Mouse (Mus musculus): ENCODE data around the gene Abi3bp. TPM values are rescaled to one million over a fixed set of nuclear protein-coding genes. Genes with fewer than 3 reads are reported as not detected.

Abi3bp gene
- polyA plus RNA-seq (2015; fragmentation: Nextera tagmentation; extraction: Ambion mirVana) = 1.2 and 1.3 TPM in 2 replicates

GRCm38 (mm10) chr16:56477677-56478574, at the start of gene Abi3bp:
TSS of gene Abi3bp (plus strand) at chr16:56477878.
- WGBS = 61% methylated on average over 11 of the region's 11 CpGs
- 0 out of 2 replicates have a peak within 1 kb of the TSS, but pooled peaks have one; percentile 7 for H3K4me3 ChIP-seq
- no peaks in the 10 kb centered on the region for H3K36me3 ChIP-seq
- H3K4me1 ChIP-seq (replicated peaks) = 0 out of 2 replicates have a peak, but pooled peaks cover 5% of the 10 kb centered on the region
- no peak within 1 kb of the TSS for H3K27ac ChIP-seq (replicated peaks)
- no peaks in the 10 kb centered on the region for H3K9me3 ChIP-seq
- no peaks in the 10 kb centered on the region for H3K27me3 ChIP-seq
- no peak for ATAC-seq (ENCODE audit: low read depth)
- no peak within 1 kb of the TSS for H3K9ac ChIP-seq
- H3K4me2 ChIP-seq = peak within 1 kb of the TSS; percentile 28

GRCm38 (mm10) chr16:56435293-56436185, 42.1 kb upstream of the Abi3bp start:
- Histone ChIP-seq H3K36me3 (no peaks in the 10 kb centered on the region), H3K27ac (replicated peaks) (no peak overlapping the region), H3K27me3 (no peaks in the 10 kb centered on the region), H3K9me3 (no peaks in the 10 kb centered on the region), H3K4me1 (replicated peaks) (no peaks in the 10 kb centered on the region), H3K9ac (no peak overlapping the region), H3K4me2 (no peak overlapping the region), H3K4me3 (no peak overlapping the region)
- no peak for ATAC-seq (ENCODE audit: low read depth)
- WGBS = 84% methylated on average over 4 of the region's 4 CpGs

DNA sequence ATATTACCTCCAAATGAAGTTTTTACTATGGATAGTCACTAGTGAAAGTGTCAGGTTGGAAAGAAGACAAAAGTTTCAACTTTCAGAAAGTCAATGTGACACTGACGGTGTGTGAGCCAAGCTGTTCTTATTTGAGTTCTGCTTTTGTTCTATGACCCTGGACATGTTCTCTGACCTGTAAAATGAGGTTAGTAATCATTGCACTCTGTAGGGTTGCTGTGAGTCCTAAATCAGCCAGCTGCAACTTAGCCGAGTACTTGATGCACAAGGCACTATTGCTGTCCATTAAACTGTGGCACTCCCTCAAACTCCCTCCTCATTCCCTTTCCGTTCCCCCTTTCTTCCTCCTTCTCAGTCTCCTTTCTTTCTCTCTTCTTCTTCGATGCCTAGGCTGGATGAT, 37.4 kb upstream of the Abi3bp start:
- H3K36me3 ChIP-seq = no peaks in the 10 kb centered on the region
- 52% methylated on average over 4 of the region's 4 CpGs for WGBS
- no peak for ATAC-seq (ENCODE audit: low read depth)
- no peaks in the 10 kb centered on the region for H3K27me3 ChIP-seq
- no peak overlapping the region for H3K4me2 ChIP-seq
- H3K4me3 ChIP-seq = no peak overlapping the region
- H3K4me1 ChIP-seq (replicated peaks) = no peaks in the 10 kb centered on the region
- no peak overlapping the region for H3K9ac ChIP-seq
- H3K9me3 ChIP-seq = no peaks in the 10 kb centered on the region
- H3K27ac ChIP-seq (replicated peaks) = no peak overlapping the region

GRCm38 (mm10) chr16:56441113-56441512, 36.6 kb upstream of the Abi3bp start:
- Histone ChIP-seq H3K27ac (replicated peaks) (no peak overlapping the region), H3K36me3 (no peaks in the 10 kb centered on the region), H3K9ac (no peak overlapping the region), H3K27me3 (no peaks in the 10 kb centered on the region), H3K4me2 (no peak overlapping the region), H3K4me3 (no peak overlapping the region), H3K9me3 (no peaks in the 10 kb centered on the region), H3K4me1 (replicated peaks) (no peaks in the 10 kb centered on the region)
- 86% methylated on average over 5 of the region's 5 CpGs for WGBS
- ATAC-seq (ENCODE audit: low read depth) = no peak

DNA sequence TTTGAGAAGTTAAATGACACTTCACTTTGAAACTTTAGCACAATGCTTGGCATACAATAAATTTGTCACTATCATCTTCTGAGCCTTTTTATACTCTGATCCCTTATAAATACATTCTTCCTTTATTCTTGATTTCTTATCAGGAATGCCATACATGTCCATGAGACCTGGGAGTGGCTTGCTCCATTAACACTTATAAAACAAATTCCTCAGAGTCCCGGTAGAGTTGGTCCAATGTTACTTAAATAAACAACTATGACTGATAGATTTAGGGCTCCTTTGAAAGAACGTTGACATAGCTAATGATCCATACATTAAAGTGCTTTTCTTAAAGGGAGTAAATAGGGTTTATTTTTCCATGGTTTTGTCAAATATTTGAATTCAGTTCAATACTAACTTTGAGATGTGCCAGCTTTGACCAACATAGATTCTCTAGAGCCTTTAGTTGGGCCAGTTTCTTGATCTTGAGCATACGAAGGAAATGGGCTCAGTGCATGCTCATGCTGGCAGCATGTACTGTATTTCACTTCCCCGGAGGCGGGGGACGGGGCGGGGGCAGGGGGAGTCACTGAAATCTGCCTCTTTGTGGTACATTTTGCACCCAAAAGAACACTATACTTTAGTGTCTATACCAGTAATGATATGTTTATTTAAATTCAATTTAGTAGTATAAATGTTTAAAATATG, 35.9 kb upstream of the Abi3bp start:
- Histone ChIP-seq H3K4me3 (no peak overlapping the region), H3K9me3 (no peaks in the 10 kb centered on the region), H3K4me1 (replicated peaks) (no peaks in the 10 kb centered on the region), H3K27ac (replicated peaks) (no peak overlapping the region), H3K9ac (no peak overlapping the region), H3K36me3 (no peaks in the 10 kb centered on the region), H3K4me2 (no peak overlapping the region), H3K27me3 (no peaks in the 10 kb centered on the region)
- no peak for ATAC-seq (ENCODE audit: low read depth)
- WGBS = 72% methylated on average over 7 of the region's 7 CpGs

DNA sequence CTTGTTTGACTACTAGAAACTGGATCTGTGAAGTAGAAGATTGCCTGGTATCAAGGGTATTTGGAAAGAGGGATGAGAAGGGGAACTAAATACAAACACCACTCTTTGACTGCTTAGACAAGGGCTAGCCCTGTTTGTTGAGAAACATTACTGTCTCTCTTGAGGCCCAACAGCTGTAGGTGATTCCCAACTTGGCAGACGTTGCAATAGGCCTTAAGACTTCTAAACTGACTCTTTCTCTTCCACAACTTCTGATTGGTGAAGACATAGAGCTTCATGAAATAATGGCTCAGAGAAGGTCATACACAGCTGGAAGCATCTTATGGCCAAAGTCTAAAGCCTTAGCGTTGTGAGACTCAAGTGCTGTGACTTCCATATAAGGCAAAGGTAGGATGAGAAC, 26.2 kb upstream of the Abi3bp start:
- Histone ChIP-seq H3K4me2 (no peak overlapping the region), H3K36me3 (no peaks in the 10 kb centered on the region), H3K27me3 (no peaks in the 10 kb centered on the region), H3K9me3 (no peaks in the 10 kb centered on the region), H3K4me3 (no peak overlapping the region), H3K4me1 (replicated peaks) (no peaks in the 10 kb centered on the region), H3K9ac (no peak overlapping the region), H3K27ac (replicated peaks) (no peak overlapping the region)
- no peak for ATAC-seq (ENCODE audit: low read depth)
- WGBS = 88% methylated on average over 2 of the region's 2 CpGs

- no peaks in the 10 kb centered on the region for H3K27me3 ChIP-seq
- H3K4me3 ChIP-seq = no peak overlapping the region
- H3K36me3 ChIP-seq = no peaks in the 10 kb centered on the region
- no peak overlapping the region for H3K9ac ChIP-seq
- ATAC-seq (ENCODE audit: low read depth) = no peak
- no peaks in the 10 kb centered on the region for H3K9me3 ChIP-seq
- H3K27ac ChIP-seq (replicated peaks) = no peak overlapping the region
- H3K4me1 ChIP-seq (replicated peaks) = no peaks in the 10 kb centered on the region
- 92% methylated on average over 1 of the region's 1 CpGs for WGBS
- H3K4me2 ChIP-seq = no peak overlapping the region
Measured at GRCm38 (mm10) chr16:56451923-56452322, 25.8 kb upstream of the Abi3bp start.

DNA sequence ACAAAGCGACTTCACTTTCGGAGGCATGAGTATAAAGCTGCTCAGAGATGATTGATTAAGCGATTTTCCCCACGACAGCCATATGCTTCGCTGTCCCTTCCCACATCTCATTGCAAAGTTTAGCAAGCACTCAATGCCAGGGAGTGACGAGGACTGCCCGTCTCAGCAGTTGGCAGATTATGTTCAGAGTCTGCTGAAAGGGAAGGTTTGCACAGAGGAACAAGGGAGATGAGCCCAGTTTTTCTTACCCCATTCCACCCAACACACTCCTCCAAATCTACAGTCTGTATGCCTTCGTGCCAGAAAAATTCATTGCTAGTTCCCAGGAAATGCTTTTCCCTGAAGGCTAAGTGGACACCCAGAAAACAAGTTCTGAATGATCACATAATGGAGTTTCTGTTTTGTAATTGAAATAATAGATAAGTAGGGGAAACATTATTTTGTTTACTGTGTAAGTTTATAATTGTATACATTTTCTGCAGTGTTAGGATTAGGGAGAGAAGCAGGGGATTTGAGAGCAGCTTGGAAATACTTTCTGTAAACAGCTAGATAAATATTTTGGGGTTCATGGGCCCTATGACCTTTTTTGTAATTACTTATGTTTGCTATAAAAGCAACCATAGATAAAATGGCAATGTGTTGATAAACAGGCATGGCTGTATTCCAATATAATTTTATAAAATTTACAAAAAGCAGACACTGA, 19.5 kb upstream of the Abi3bp start:
- H3K27me3 ChIP-seq = no peaks in the 10 kb centered on the region
- no peaks in the 10 kb centered on the region for H3K9me3 ChIP-seq
- H3K4me3 ChIP-seq = no peak overlapping the region
- H3K27ac ChIP-seq (replicated peaks) = no peak overlapping the region
- H3K4me2 ChIP-seq = no peak overlapping the region
- WGBS = 78% methylated on average over 8 of the region's 8 CpGs
- no peak for ATAC-seq (ENCODE audit: low read depth)
- H3K9ac ChIP-seq = no peak overlapping the region
- H3K4me1 ChIP-seq (replicated peaks) = no peaks in the 10 kb centered on the region
- H3K36me3 ChIP-seq = no peaks in the 10 kb centered on the region

GRCm38 (mm10) chr16:56473160-56473559, 4.5 kb upstream of the Abi3bp start:
- H3K9me3 ChIP-seq = no peaks in the 10 kb centered on the region
- 94% methylated on average over 2 of the region's 2 CpGs for WGBS
- no peak overlapping the region for H3K4me2 ChIP-seq
- no peak overlapping the region for H3K4me3 ChIP-seq
- H3K4me1 ChIP-seq (replicated peaks) = 0 out of 2 replicates have a peak, but pooled peaks cover 5% of the 10 kb centered on the region
- H3K36me3 ChIP-seq = no peaks in the 10 kb centered on the region
- ATAC-seq (ENCODE audit: low read depth) = no peak
- H3K9ac ChIP-seq = no peak overlapping the region
- H3K27me3 ChIP-seq = no peaks in the 10 kb centered on the region
- no peak overlapping the region for H3K27ac ChIP-seq (replicated peaks)

DNA sequence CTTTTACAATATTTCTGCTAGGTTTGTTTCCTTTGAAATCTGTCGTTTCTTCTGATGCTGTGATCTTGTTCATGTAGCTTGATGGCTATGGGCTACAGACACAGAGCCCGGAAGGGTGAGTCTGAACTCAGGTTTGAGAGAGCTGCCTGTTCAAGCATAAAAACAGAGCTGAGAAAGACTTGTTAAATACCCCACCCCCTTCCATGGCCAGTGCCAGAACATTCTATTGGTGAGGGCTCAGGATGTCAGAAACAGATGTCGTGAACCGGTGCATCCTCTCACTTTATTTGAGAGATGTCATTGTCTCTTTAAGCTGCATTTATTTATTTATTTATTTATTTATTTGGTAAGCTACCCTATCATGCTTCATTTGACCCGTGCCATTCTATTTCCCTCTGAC, 2.0 kb upstream of the Abi3bp start:
- Histone ChIP-seq H3K9ac (no peak overlapping the region), H3K9me3 (no peaks in the 10 kb centered on the region), H3K4me3 (no peak overlapping the region), H3K27ac (replicated peaks) (no peak overlapping the region), H3K36me3 (no peaks in the 10 kb centered on the region), H3K4me2 (no peak overlapping the region), H3K4me1 (replicated peaks) (0 out of 2 replicates have a peak, but pooled peaks cover 5% of the 10 kb centered on the region), H3K27me3 (no peaks in the 10 kb centered on the region)
- WGBS = 86% methylated on average over 5 of the region's 5 CpGs
- no peak for ATAC-seq (ENCODE audit: low read depth)

- Histone ChIP-seq H3K4me3 (0 out of 2 replicates have a peak overlapping the region, but pooled peaks have one; percentile 7), H3K4me2 (peak overlapping the region; percentile 28)
Measured at GRCm38 (mm10) chr16:56478575-56479191, 1.0 kb downstream of the Abi3bp start.

More at GRCm38 (mm10) chr16:56478575-56479191, 1.0 kb downstream of the Abi3bp start:
- no peak for ATAC-seq (ENCODE audit: low read depth)
- 46% methylated on average over 12 of the region's 12 CpGs for WGBS
- Histone ChIP-seq H3K9me3 (no peaks in the 10 kb centered on the region), H3K36me3 (no peaks in the 10 kb centered on the region), H3K27me3 (no peaks in the 10 kb centered on the region), H3K9ac (no peak overlapping the region), H3K27ac (replicated peaks) (no peak overlapping the region), H3K4me1 (replicated peaks) (0 out of 2 replicates have a peak, but pooled peaks cover 5% of the 10 kb centered on the region)
